8 mouse cellular contexts compared by ENCODE assay signal in the genomic region with DNA sequence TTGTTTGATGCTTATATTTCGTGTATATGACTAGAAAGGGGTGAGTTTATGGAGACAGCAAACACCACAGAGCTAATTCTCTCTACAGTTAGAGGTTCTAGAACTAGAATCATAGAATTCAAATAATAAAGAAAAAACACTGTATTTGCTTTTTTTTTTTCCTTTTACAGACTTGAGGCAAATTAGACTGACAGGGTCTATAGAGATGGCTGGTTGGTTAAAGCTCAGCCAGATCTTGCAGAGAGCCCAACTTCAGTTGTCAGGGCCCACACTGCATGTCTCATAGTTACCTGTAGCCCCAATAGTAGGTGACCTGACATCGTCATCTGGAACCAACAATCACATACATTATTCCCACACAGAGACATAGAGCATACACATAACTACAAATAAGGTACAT. TPM values are rescaled to one million over a fixed set of nuclear protein-coding genes. Genes with fewer than 3 reads are reported as not detected.
DNase-seq lines count a peak whose midpoint lies in the region; ATAC-seq and TF ChIP-seq lines count a peak whose summit lies in the region.

Gene Dpy30, minus strand, starts transcription at position 101 of the 400 bp plus-strand sequence.

- no peaks in the 10 kb centered on the region for H3K27me3 ChIP-seq in forebrain, embryonic 13.5 days
- H3K27me3 ChIP-seq in hindbrain, embryonic 10.5 days (ENCODE audit: insufficient read depth, poor library complexity, severe bottlenecking) = no peaks in the 10 kb centered on the region
- no peaks in the 10 kb centered on the region for H3K27me3 ChIP-seq in liver, embryonic 11.5 days (replicated peaks; ENCODE audit: control insufficient read depth, insufficient read depth, low read length)
- no peaks in the 10 kb centered on the region for H3K27me3 ChIP-seq in stomach, embryonic 16.5 days (ENCODE audit: control insufficient read depth, insufficient read depth, low read length)

- no peak within 1 kb of the TSS for H3K4me2 ChIP-seq in forebrain, embryonic 13.5 days
- no peak within 1 kb of the TSS for H3K4me2 ChIP-seq in liver, embryonic 11.5 days
- H3K4me2 ChIP-seq in stomach, embryonic 16.5 days (ENCODE audit: low read depth, low read length) = no peak within 1 kb of the TSS

- no peak for ATAC-seq in CD4-positive, CD25-positive, alpha-beta regulatory T cell, adult 4 months
- no peak for ATAC-seq in forebrain, embryonic 13.5 days
- no peak for ATAC-seq in liver, embryonic 11.5 days (replicated peaks; ENCODE audit: low FRiP score)
- no peak for ATAC-seq in stomach, embryonic 16.5 days (ENCODE audit: insufficient read depth, low FRiP score)

- H3K27ac ChIP-seq in ES-E14 (ENCODE audit: insufficient read depth, low read depth, low read length, poor library complexity, severe bottlenecking) = no peak within 1 kb of the TSS
- no peak within 1 kb of the TSS for H3K27ac ChIP-seq in forebrain, embryonic 13.5 days
- H3K27ac ChIP-seq in hindbrain, embryonic 10.5 days = no peak within 1 kb of the TSS
- no peak within 1 kb of the TSS for H3K27ac ChIP-seq in liver, embryonic 11.5 days (ENCODE audit: low read depth, low read length)
- no peak within 1 kb of the TSS for H3K27ac ChIP-seq in stomach, embryonic 16.5 days (ENCODE audit: low read length)

- H3K4me1 ChIP-seq in ES-E14 (ENCODE audit: control insufficient read depth in 2 of 2, insufficient read depth in 2 of 2, low read length in 2 of 2, poor library complexity in 1 of 2) = no peaks in the 10 kb centered on the region
- no peaks in the 10 kb centered on the region for H3K4me1 ChIP-seq in forebrain, embryonic 13.5 days
- no peaks in the 10 kb centered on the region for H3K4me1 ChIP-seq in hindbrain, embryonic 10.5 days (replicated peaks)
- no peaks in the 10 kb centered on the region for H3K4me1 ChIP-seq in liver, embryonic 11.5 days (replicated peaks; ENCODE audit: control insufficient read depth, insufficient read depth, low read length)
- no peaks in the 10 kb centered on the region for H3K4me1 ChIP-seq in stomach, embryonic 16.5 days (ENCODE audit: control insufficient read depth, insufficient read depth, low read length)

- no peaks in the 10 kb centered on the region for H3K9me3 ChIP-seq in ES-E14 (ENCODE audit: control insufficient read depth, insufficient read depth, low read depth, low read length)
- H3K9me3 ChIP-seq in forebrain, embryonic 13.5 days (replicated peaks) = no peaks in the 10 kb centered on the region
- no peaks in the 10 kb centered on the region for H3K9me3 ChIP-seq in hindbrain, embryonic 10.5 days
- H3K9me3 ChIP-seq in liver, embryonic 11.5 days (ENCODE audit: control insufficient read depth, low read length) = no peaks in the 10 kb centered on the region
- H3K9me3 ChIP-seq in stomach, embryonic 16.5 days (replicated peaks; ENCODE audit: control insufficient read depth, low read length) = no peaks in the 10 kb centered on the region

- in situ Hi-C loops in ES-E14 (cut with MboI; ENCODE audit: low sequenced_read_pairs in 2 of 2, unreplicated experiment in 2 of 2) = no loop called here

- 82% methylated on average over 2 of the region's 2 CpGs for WGBS in forebrain, embryonic 13.5 days
- WGBS in hindbrain, embryonic 10.5 days = 78% methylated on average over 2 of the region's 2 CpGs
- WGBS in liver, embryonic 11.5 days = 83% methylated on average over 2 of the region's 2 CpGs
- WGBS in stomach, embryonic 16.5 days = 86% methylated on average over 2 of the region's 2 CpGs

- no peaks in the 10 kb centered on the region for H3K36me3 ChIP-seq in ES-E14 (ENCODE audit: control insufficient read depth, insufficient read depth, low read length, poor library complexity, severe bottlenecking)
- no peaks in the 10 kb centered on the region for H3K36me3 ChIP-seq in forebrain, embryonic 13.5 days (ENCODE audit: poor library complexity, severe bottlenecking)
- no peaks in the 10 kb centered on the region for H3K36me3 ChIP-seq in hindbrain, embryonic 10.5 days
- no peaks in the 10 kb centered on the region for H3K36me3 ChIP-seq in liver, embryonic 11.5 days (ENCODE audit: control insufficient read depth, insufficient read depth, low read length)
- no peaks in the 10 kb centered on the region for H3K36me3 ChIP-seq in stomach, embryonic 16.5 days (ENCODE audit: control insufficient read depth, insufficient read depth, low read length)

- DNase-seq in ES-E14 (ENCODE audit: low read depth, low spot score) = no peak
- DNase-seq in hindbrain, embryonic 10.5 days (ENCODE audit: low spot score) = no peak
- DNase-seq in liver, embryonic 11.5 days (ENCODE audit: low spot score) = no peak
- no peak for DNase-seq in embryo, embryonic 11 days
- no peak for DNase-seq in urinary bladder, adult 18-20 months (ENCODE audit: low spot score in 2 of 2)

- no peak within 1 kb of the TSS for H3K4me3 ChIP-seq in ES-E14 (ENCODE audit: insufficient read depth in 1 of 2, low read depth in 1 of 2, low read length in 2 of 2, poor library complexity in 1 of 2, severe bottlenecking in 1 of 2)
- no peak within 1 kb of the TSS for H3K4me3 ChIP-seq in forebrain, embryonic 13.5 days
- H3K4me3 ChIP-seq in hindbrain, embryonic 10.5 days = no peak within 1 kb of the TSS
- no peak within 1 kb of the TSS for H3K4me3 ChIP-seq in liver, embryonic 11.5 days (ENCODE audit: low read depth, low read length)
- H3K4me3 ChIP-seq in stomach, embryonic 16.5 days (replicated peaks; ENCODE audit: low read length) = no peak within 1 kb of the TSS

- no peak within 1 kb of the TSS for H3K9ac ChIP-seq in ES-E14 (ENCODE audit: insufficient read depth, low read depth, low read length, poor library complexity, severe bottlenecking)
- H3K9ac ChIP-seq in forebrain, embryonic 13.5 days = no peak within 1 kb of the TSS
- H3K9ac ChIP-seq in liver, embryonic 11.5 days (ENCODE audit: low read depth, low read length) = no peak within 1 kb of the TSS
- no peak within 1 kb of the TSS for H3K9ac ChIP-seq in stomach, embryonic 16.5 days (ENCODE audit: low read length)

TF ChIP-seq in ES-E14, 5 proteins besides CTCF, POLR2A, EP300 and RAD21:
- no peak for TF ChIP-seq ZC3H11A (IDR thresholded peaks at IDR 0.05; ENCODE audit: borderline replicate concordance, low read depth, low read length)
- no peak for TF ChIP-seq CHD2 (IDR thresholded peaks at IDR 0.05; ENCODE audit: low read depth, low read length)
- no peak for TF ChIP-seq HCFC1 (IDR thresholded peaks at IDR 0.05; ENCODE audit: borderline replicate concordance, insufficient read depth, low read length)
- TF ChIP-seq MAFK (IDR thresholded peaks at IDR 0.05; ENCODE audit: insufficient read depth, low read depth, low read length) = no peak
- no peak for TF ChIP-seq ZNF384 (IDR thresholded peaks at IDR 0.05; ENCODE audit: low read depth, low read length)

RNA-seq across cellular contexts. Expression of gene Dpy30, which starts in this region (rescaled TPM):
- 100 to 1,000 TPM; 134 to 146 TPM for polyA plus RNA-seq in CD4-positive, CD25-positive, alpha-beta regulatory T cell, adult 4 months (2017; shearing (Covaris generic))
- 180 TPM in 2 replicates for total RNA-seq in ES-E14 (2012; rRNA removed)
- polyA plus RNA-seq in forebrain, embryonic 13.5 days (2015; fragmentation: Nextera tagmentation; extraction: Ambion mirVana) = 255 and 275 TPM in 2 replicates
- 266 and 284 TPM in 2 replicates for polyA plus RNA-seq in hindbrain, embryonic 10.5 days (2016; fragmentation: Nextera tagmentation; extraction: Ambion mirVana)
- polyA plus RNA-seq in liver, embryonic 11.5 days (2014; fragmentation: Nextera tagmentation; extraction: Ambion mirVana) = 264 and 272 TPM in 2 replicates
- polyA plus RNA-seq in stomach, embryonic 16.5 days (2015; fragmentation: Nextera tagmentation; extraction: Ambion mirVana) = 207 and 212 TPM in 2 replicates
